Comparison of ENCODE assay signal across 8 mouse cellular contexts in genomic region chr17:63500156-63500834, GRCm38 (mm10). TPM values are rescaled to one million over a fixed set of nuclear protein-coding genes. Genes with fewer than 3 reads are reported as not detected.
DNase-seq lines count a peak whose midpoint lies in the region; ATAC-seq and TF ChIP-seq lines count a peak whose summit lies in the region.

No protein-coding gene starts in this region.

- H3K9ac ChIP-seq in embryonic facial prominence, embryonic 13.5 days: peak overlapping the region; percentile 99
- H3K9ac ChIP-seq in heart, adult 2 months (ENCODE audit: low read depth, low read length): peak overlapping the region; percentile 98
- H3K9ac ChIP-seq in limb, embryonic 12.5 days (replicated peaks): peak overlapping the region; percentile 98
- peak overlapping the region; percentile 99 for H3K9ac ChIP-seq in midbrain, embryonic 14.5 days (replicated peaks; ENCODE audit: low read length)

- H3K36me3 ChIP-seq in embryonic facial prominence, embryonic 13.5 days: peaks cover 9% of the 10 kb centered on the region; the same call in 1 of the 2 replicates
- peaks cover 12% of the 10 kb centered on the region for H3K36me3 ChIP-seq in heart, adult 2 months (ENCODE audit: control insufficient read depth, insufficient read depth, low read length)
- no peaks in the 10 kb centered on the region for H3K36me3 ChIP-seq in kidney, adult 2 months (ENCODE audit: control insufficient read depth, insufficient read depth, low read length)
- H3K36me3 ChIP-seq in limb, embryonic 12.5 days: no peaks in the 10 kb centered on the region
- H3K36me3 ChIP-seq in midbrain, embryonic 14.5 days (ENCODE audit: control insufficient read depth, insufficient read depth, low read length): no peaks in the 10 kb centered on the region

- peak; percentile 63 for ATAC-seq in embryonic facial prominence, embryonic 13.5 days (ENCODE audit: insufficient number of reproducible peaks, insufficient read depth, low FRiP score, low TSS enrichment, low read depth)
- peak; percentile 76 for ATAC-seq in limb, embryonic 12.5 days (ENCODE audit: insufficient number of reproducible peaks, insufficient read depth, low FRiP score, low TSS enrichment, low read depth)
- ATAC-seq in midbrain, embryonic 14.5 days (ENCODE audit: low FRiP score, low TSS enrichment): peak; percentile 79

- H3K4me1 ChIP-seq in embryonic facial prominence, embryonic 13.5 days: peaks cover 35% of the 10 kb centered on the region
- peaks cover 14% of the 10 kb centered on the region for H3K4me1 ChIP-seq in heart, adult 2 months (ENCODE audit: control insufficient read depth, insufficient read depth, low read length)
- peaks cover 17% of the 10 kb centered on the region for H3K4me1 ChIP-seq in kidney, adult 2 months (ENCODE audit: control insufficient read depth, insufficient read depth, low read length)
- peaks cover 27% of the 10 kb centered on the region for H3K4me1 ChIP-seq in limb, embryonic 12.5 days (replicated peaks)
- H3K4me1 ChIP-seq in midbrain, embryonic 14.5 days (ENCODE audit: control insufficient read depth, insufficient read depth, low read length): peaks cover 33% of the 10 kb centered on the region

- intact Hi-C loops in heart, adult 2 months (cut with DNase I): no loop called here

- peaks cover 6% of the 10 kb centered on the region for H3K79me2 ChIP-seq in heart, adult 2 months (replicated peaks; ENCODE audit: control insufficient read depth, insufficient read depth, low read length)

- no peaks in the 10 kb centered on the region for H3K9me3 ChIP-seq in embryonic facial prominence, embryonic 13.5 days
- H3K9me3 ChIP-seq in limb, embryonic 12.5 days: no peaks in the 10 kb centered on the region
- H3K9me3 ChIP-seq in midbrain, embryonic 14.5 days (ENCODE audit: control insufficient read depth, low read length): no peaks in the 10 kb centered on the region

- no peak for TF ChIP-seq CTCF in heart, adult 2 months (IDR thresholded peaks at IDR 0.05)
- no peak for TF ChIP-seq CTCF in kidney, adult 2 months (conservative IDR thresholded peaks at IDR 0.05; ENCODE audit: insufficient read depth, insufficient read length, low read depth, low read length)

- H3K4me2 ChIP-seq in embryonic facial prominence, embryonic 13.5 days: peak overlapping the region; percentile 75
- peak overlapping the region; percentile 72 for H3K4me2 ChIP-seq in limb, embryonic 12.5 days
- H3K4me2 ChIP-seq in midbrain, embryonic 14.5 days (ENCODE audit: low read length): peak overlapping the region; percentile 79

- no peaks in the 10 kb centered on the region for H3K27me3 ChIP-seq in embryonic facial prominence, embryonic 13.5 days
- no peaks in the 10 kb centered on the region for H3K27me3 ChIP-seq in heart, adult 2 months (ENCODE audit: control insufficient read depth, insufficient read depth, low read length)
- H3K27me3 ChIP-seq in kidney, adult 2 months (replicated peaks; ENCODE audit: control insufficient read depth, insufficient read depth, low read length): no peaks in the 10 kb centered on the region
- H3K27me3 ChIP-seq in limb, embryonic 12.5 days: no peaks in the 10 kb centered on the region
- H3K27me3 ChIP-seq in midbrain, embryonic 14.5 days (ENCODE audit: control insufficient read depth, insufficient read depth, low read length): no peaks in the 10 kb centered on the region

- peak; percentile 49 for TF ChIP-seq POLR2A in heart, adult 2 months (IDR thresholded peaks at IDR 0.05; ENCODE audit: insufficient read depth, low read depth, low read length)
- peak; percentile 30 for TF ChIP-seq POLR2A in kidney, adult 2 months (IDR thresholded peaks at IDR 0.05; ENCODE audit: low read depth, low read length)

- peak overlapping the region; percentile 98 for H3K27ac ChIP-seq in embryonic facial prominence, embryonic 13.5 days
- H3K27ac ChIP-seq in heart, adult 2 months: peak overlapping the region; percentile 90
- H3K27ac ChIP-seq in kidney, adult 2 months (ENCODE audit: insufficient read depth, low read depth, low read length): peak overlapping the region; percentile 90
- peak overlapping the region; percentile 98 for H3K27ac ChIP-seq in limb, embryonic 12.5 days
- H3K27ac ChIP-seq in midbrain, embryonic 14.5 days (replicated peaks; ENCODE audit: low read depth, low read length): peak overlapping the region; percentile 98

- 0 out of 2 replicates have a peak, but pooled peaks have one; percentile 57 for TF ChIP-seq EP300 in heart, adult 2 months (IDR thresholded peaks at IDR 0.05; ENCODE audit: insufficient read depth, low read depth, low read length)

- peak overlapping the region; percentile 91 for H3K4me3 ChIP-seq in embryonic facial prominence, embryonic 13.5 days
- H3K4me3 ChIP-seq in heart, adult 2 months: peak overlapping the region; percentile 93
- peak overlapping the region; percentile 79 for H3K4me3 ChIP-seq in kidney, adult 2 months (ENCODE audit: insufficient read depth, low read depth, low read length)
- H3K4me3 ChIP-seq in limb, embryonic 12.5 days (replicated peaks): peak overlapping the region; percentile 95
- H3K4me3 ChIP-seq in midbrain, embryonic 14.5 days (replicated peaks; ENCODE audit: low read depth, low read length): peak overlapping the region; percentile 96

- DNase-seq in 3T3-L1 (ENCODE audit: low read depth, low spot score): peak; percentile 70
- peak; percentile 81 to 90 for DNase-seq in adrenal gland, postnatal 36 days
- DNase-seq in heart, adult 2 months: peak; percentile 88 to 92
- DNase-seq in kidney, adult 2 months: peak; percentile 92
- peak; percentile 91 for DNase-seq in midbrain, embryonic 14.5 days
- DNase-seq in spleen, adult 12 weeks (ENCODE audit: low spot score): peak; percentile 72

- WGBS in embryonic facial prominence, embryonic 13.5 days: 1% methylated on average over 64 of the region's 78 CpGs
- WGBS in heart, adult 2 months: 1% methylated on average over 63 of the region's 78 CpGs
- WGBS in kidney, adult 2 months: 1% methylated on average over 74 of the region's 78 CpGs
- WGBS in limb, embryonic 12.5 days: 1% methylated on average over 53 of the region's 78 CpGs
- under 1% methylated on average over 67 of the region's 78 CpGs for WGBS in midbrain, embryonic 14.5 days

RNA-seq across cellular contexts. Expression of gene Fbxl17, which starts 0.5 kb away (rescaled TPM):
- 10 to 100 TPM; 33.2 to 36.1 TPM for total RNA-seq in adrenal gland, postnatal 36 days (2021)
- polyA plus RNA-seq in embryonic facial prominence, embryonic 13.5 days (2015; fragmentation: Nextera tagmentation; extraction: Ambion mirVana): 7.7 and 8.8 TPM in 2 replicates
- 10 to 100 TPM; 25.5 to 25.9 TPM for total RNA-seq in heart, adult 2 months (2021)
- 7.8 and 15.0 TPM in 2 replicates for polyA plus RNA-seq in heart, adult 2 months (2012; rRNA removed)
- polyA plus RNA-seq in kidney, adult 2 months (2012; rRNA removed): 9.2 and 10.2 TPM in 2 replicates
- 5.4 and 7.5 TPM in 2 replicates for polyA plus RNA-seq in limb, embryonic 12.5 days (2016; fragmentation: Nextera tagmentation; extraction: Ambion mirVana)
- polyA plus RNA-seq in midbrain, embryonic 14.5 days (2014; fragmentation: Nextera tagmentation; extraction: Ambion mirVana): 41.4 and 53.5 TPM in 2 replicates

Comparison
In these comparisons a context has a peak if more than half of its experiments do, and no peak if none do; other contexts are left out.
1. Peak in every context shown above with its lines: DNase-seq, ATAC-seq, H3K4me3 ChIP-seq and H3K27ac ChIP-seq.